Comparison of ENCODE assay signal across 18 mouse cellular contexts in genomic region chr3:146192507-146192906, GRCm38 (mm10).
"Had no signal": no experiment of that assay in that cellular context is flagged by ENCODE, and none has a peak within 500 bp of the region (broad histone marks: within the 10 kb centered on the region; RNA-seq: fewer than 3 reads in every experiment).

No protein-coding gene starts in this region.

- H3K9ac ChIP-seq: limb, embryonic 13.5 days; liver, embryonic 13.5 days; neural tube, embryonic 13.5 days had no signal

- DNase-seq: kidney, adult 18-20 months; kidney, postnatal 25 days; layer of hippocampus, adult 9-11 months; liver; liver, embryonic 13.5 days; lung, adult 2 months; lung, postnatal 14 days; lung, postnatal 4 days; midbrain, embryonic 14.5 days; retina, postnatal 1 day; thymus, adult 18-20 months; thymus, postnatal 4 days had no signal

- H3K4me2 ChIP-seq: limb, embryonic 13.5 days; liver, embryonic 13.5 days; midbrain, embryonic 11.5 days; neural tube, embryonic 13.5 days had no signal

- H3K27ac ChIP-seq: kidney, postnatal 0 days; layer of hippocampus, adult 2 months; limb, embryonic 10.5 days; limb, embryonic 13.5 days; liver, embryonic 13.5 days; neural tube, embryonic 13.5 days had no signal

- H3K4me1 ChIP-seq: limb, embryonic 10.5 days; limb, embryonic 13.5 days; neural tube, embryonic 13.5 days had no signal

- H3K36me3 ChIP-seq: limb, embryonic 10.5 days; limb, embryonic 13.5 days; liver, embryonic 13.5 days; neural tube, embryonic 13.5 days had no signal

- H3K9me3 ChIP-seq: limb, embryonic 10.5 days; limb, embryonic 13.5 days; liver, embryonic 13.5 days had no signal

- H3K4me3 ChIP-seq: layer of hippocampus, adult 2 months; limb, embryonic 10.5 days; limb, embryonic 13.5 days; liver, embryonic 13.5 days; neural tube, embryonic 13.5 days had no signal

- H3K27me3 ChIP-seq: limb, embryonic 13.5 days; liver, embryonic 13.5 days had no signal
